Mouse (Mus musculus): ENCODE data around the gene Slc4a4. TPM values are rescaled to one million over a fixed set of nuclear protein-coding genes. Genes with fewer than 3 reads are reported as not detected.

Gene Slc4a4
- polyA plus RNA-seq, 1 experiment from 2014 or later = 7.3 TPM

DNA sequence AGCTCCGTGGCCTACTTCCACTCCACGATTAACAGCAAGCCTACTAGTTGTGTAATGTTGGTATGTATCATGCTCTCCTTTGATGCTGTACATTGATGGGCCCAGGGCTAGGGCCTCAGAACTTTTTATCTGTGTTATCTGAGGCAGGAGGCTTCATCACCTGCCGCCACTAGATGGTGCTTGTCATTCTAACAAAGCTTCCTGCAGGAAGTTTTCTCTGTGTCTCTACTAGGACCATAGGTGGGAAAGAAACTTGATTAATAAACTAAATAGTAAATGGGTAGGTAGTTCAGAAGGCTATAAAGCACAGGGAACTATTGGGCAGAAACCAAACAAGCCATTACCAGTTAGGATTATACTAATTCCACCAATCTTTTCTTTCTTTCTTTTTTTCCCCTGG lies 2.5 kb upstream of the Slc4a4 start:
- no peaks in the 10 kb centered on the region for H3K27me3 ChIP-seq (ENCODE audit: control insufficient read depth, insufficient read depth, low read length)
- H3K4me3 ChIP-seq (ENCODE audit: control insufficient read depth in 1 of 2, insufficient read depth in 1 of 2, low read depth in 1 of 2, low read length in 2 of 2) = no peak overlapping the region
- peaks cover 3 to 17% of the 10 kb centered on the region in 2 experiments for H3K4me1 ChIP-seq (ENCODE audit: control insufficient read depth in 2 of 2, insufficient read depth in 2 of 2, low read length in 2 of 2)
- H3K9ac ChIP-seq (ENCODE audit: low read length) = no peak overlapping the region
- no peak for ATAC-seq (ENCODE audit: insufficient number of reproducible peaks, insufficient read depth, low FRiP score, low read depth)
- H3K4me2 ChIP-seq (ENCODE audit: low read length) = no peak overlapping the region
- no peak overlapping the region for H3K27ac ChIP-seq (replicated peaks in 1 of 2; ENCODE audit: control insufficient read depth in 1 of 2, insufficient read depth in 1 of 2, low read depth in 2 of 2, low read length in 2 of 2)
- H3K9me3 ChIP-seq (ENCODE audit: control insufficient read depth, low read length) = no peaks in the 10 kb centered on the region
- 23% methylated on average over 3 of the region's 3 CpGs for WGBS
- no peaks in the 10 kb centered on the region for H3K36me3 ChIP-seq (ENCODE audit: control insufficient read depth, insufficient read depth, low read length)

DNA sequence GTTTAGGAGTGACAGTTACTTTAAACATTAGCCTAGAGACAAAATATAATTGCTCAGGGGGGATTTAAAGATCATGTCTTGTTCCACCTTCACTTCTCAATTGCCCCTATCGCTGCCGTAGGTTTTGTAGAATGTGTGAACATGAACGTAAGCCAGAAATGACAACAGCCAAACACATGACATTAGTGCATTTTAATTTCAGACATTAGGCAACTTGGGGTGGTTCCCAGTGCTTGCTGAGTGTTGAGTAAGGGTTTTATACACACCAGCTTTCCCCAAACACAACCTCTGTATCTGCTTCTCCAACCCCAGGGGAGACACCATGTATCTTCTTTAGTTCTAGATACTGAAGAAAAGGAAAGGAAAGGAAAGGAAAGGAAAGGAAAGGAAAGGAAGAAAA lies 1.1 kb upstream of the Slc4a4 start:
- Histone ChIP-seq H3K27me3 (ENCODE audit: control insufficient read depth, insufficient read depth, low read length) (no peaks in the 10 kb centered on the region), H3K27ac (replicated peaks in 1 of 2; ENCODE audit: control insufficient read depth in 1 of 2, insufficient read depth in 1 of 2, low read depth in 2 of 2, low read length in 2 of 2) (no peak overlapping the region), H3K9ac (ENCODE audit: low read length) (no peak overlapping the region), H3K4me1 (ENCODE audit: control insufficient read depth in 2 of 2, insufficient read depth in 2 of 2, low read length in 2 of 2) (peaks cover 3 to 21% of the 10 kb centered on the region in 2 experiments), H3K4me2 (ENCODE audit: low read length) (no peak overlapping the region), H3K9me3 (ENCODE audit: control insufficient read depth, low read length) (no peaks in the 10 kb centered on the region), H3K36me3 (ENCODE audit: control insufficient read depth, insufficient read depth, low read length) (no peaks in the 10 kb centered on the region), H3K4me3 (ENCODE audit: control insufficient read depth in 1 of 2, insufficient read depth in 1 of 2, low read depth in 1 of 2, low read length in 2 of 2) (no peak overlapping the region)
- no peak for ATAC-seq (ENCODE audit: insufficient number of reproducible peaks, insufficient read depth, low FRiP score, low read depth)
- 45% methylated on average over 3 of the region's 3 CpGs for WGBS

DNA sequence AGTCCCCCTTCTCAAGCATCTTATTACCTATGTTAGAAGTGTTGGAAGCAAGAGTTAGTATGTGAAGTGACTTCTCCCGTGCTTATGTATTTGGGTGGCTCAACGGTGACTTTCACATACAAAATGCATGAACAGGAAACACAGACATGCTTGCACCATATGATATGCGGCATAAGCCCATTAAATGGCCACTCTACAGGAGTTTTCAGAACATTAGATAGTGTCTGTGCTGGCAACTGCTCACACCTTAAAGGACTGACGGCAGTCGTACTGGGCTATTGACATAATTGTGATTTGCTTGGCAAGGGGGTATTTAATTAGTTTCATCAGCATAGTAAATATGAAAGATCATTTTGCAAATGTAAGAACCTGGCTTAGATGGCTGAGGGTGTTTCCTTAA lies 674 bp upstream of the Slc4a4 start:
- H3K4me2 ChIP-seq (ENCODE audit: low read length) = peak overlapping the region; percentile 85
- peak overlapping the region; percentile 85 to 91; a peak in 3 of 4 replicates for H3K4me3 ChIP-seq (ENCODE audit: control insufficient read depth in 1 of 2, insufficient read depth in 1 of 2, low read depth in 1 of 2, low read length in 2 of 2)
- peaks cover 3 to 21% of the 10 kb centered on the region in 2 experiments for H3K4me1 ChIP-seq (ENCODE audit: control insufficient read depth in 2 of 2, insufficient read depth in 2 of 2, low read length in 2 of 2)
- H3K27me3 ChIP-seq (ENCODE audit: control insufficient read depth, insufficient read depth, low read length) = no peaks in the 10 kb centered on the region
- peak overlapping the region; percentile 88 for H3K9ac ChIP-seq (ENCODE audit: low read length)
- no peaks in the 10 kb centered on the region for H3K36me3 ChIP-seq (ENCODE audit: control insufficient read depth, insufficient read depth, low read length)
- H3K27ac ChIP-seq (replicated peaks in 1 of 2; ENCODE audit: control insufficient read depth in 1 of 2, insufficient read depth in 1 of 2, low read depth in 2 of 2, low read length in 2 of 2) = no peak overlapping the region
- ATAC-seq (ENCODE audit: insufficient number of reproducible peaks, insufficient read depth, low FRiP score, low read depth) = no peak
- WGBS = 48% methylated on average over 5 of the region's 5 CpGs
- no peaks in the 10 kb centered on the region for H3K9me3 ChIP-seq (ENCODE audit: control insufficient read depth, low read length)

DNA sequence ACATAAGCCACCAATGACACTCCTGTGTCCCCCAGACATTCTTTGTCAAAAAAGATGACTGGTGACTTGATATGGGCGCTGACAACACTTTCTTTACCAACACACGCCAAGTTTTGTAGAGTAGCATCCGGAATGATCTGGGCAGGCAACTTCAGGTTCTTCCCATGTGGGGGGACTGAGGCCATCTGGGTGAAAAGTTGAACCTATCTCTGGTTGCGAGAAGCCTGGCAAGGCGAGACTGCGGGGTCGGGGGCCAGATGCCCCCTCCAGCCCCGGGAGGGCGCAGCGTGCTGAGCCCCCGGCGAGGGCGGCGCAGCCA lies 310 bp upstream of the Slc4a4 start:
- peak overlapping the region; percentile 85 for H3K4me2 ChIP-seq (ENCODE audit: low read length)

DNA sequence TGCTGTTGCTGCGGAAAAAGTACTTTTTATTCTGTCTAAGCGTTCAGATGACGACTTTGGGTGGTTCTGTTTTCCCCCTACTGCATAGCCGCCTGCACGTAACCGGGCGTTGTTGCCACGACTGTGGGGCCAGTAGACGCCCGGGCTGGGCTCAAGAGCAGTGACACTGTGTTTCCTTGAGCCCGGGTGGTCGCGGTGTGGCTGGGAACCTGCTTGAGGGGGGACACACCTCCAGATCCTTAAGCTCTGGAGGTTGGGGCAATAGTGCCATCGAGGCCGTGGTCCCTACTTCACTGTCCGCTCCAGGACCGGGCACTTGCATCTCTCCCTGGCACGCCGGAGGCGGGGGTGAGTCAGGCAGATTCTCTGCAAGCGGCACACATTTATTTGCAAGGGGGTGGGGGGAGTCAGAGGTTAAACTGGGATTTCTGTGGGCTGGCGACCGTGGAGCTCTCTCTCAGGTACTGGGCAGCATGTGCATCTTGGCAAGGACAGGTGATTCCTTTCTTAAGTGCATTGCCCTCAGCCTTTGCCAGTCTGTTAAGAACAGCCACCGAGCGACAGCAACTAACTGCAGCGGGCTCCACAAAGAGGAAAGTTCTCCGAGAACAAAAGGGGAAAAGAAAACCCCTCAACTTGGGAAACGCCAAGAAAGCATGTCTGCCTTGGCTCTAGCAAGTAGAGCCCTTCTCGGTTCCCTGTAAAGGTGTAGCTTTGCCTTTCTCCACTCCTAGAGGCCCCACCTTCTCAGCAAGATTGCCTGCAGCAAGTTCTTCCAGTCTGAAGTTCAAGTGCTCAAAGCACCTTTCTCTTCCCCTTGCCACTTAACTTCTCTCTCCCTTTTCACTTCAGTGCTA lies 1.2 kb downstream of the Slc4a4 start:
- Histone ChIP-seq H3K36me3 (ENCODE audit: control insufficient read depth, insufficient read depth, low read length) (no peaks in the 10 kb centered on the region), H3K9ac (ENCODE audit: low read length) (peak overlapping the region; percentile 88), H3K4me1 (ENCODE audit: control insufficient read depth in 2 of 2, insufficient read depth in 2 of 2, low read length in 2 of 2) (peaks cover 3 to 21% of the 10 kb centered on the region in 2 experiments), H3K4me3 (ENCODE audit: control insufficient read depth in 1 of 2, insufficient read depth in 1 of 2, low read depth in 1 of 2, low read length in 2 of 2) (peak overlapping the region; percentile 85 to 91), H3K27ac (replicated peaks in 1 of 2; ENCODE audit: control insufficient read depth in 1 of 2, insufficient read depth in 1 of 2, low read depth in 2 of 2, low read length in 2 of 2) (no peak overlapping the region), H3K9me3 (ENCODE audit: control insufficient read depth, low read length) (no peaks in the 10 kb centered on the region), H3K4me2 (ENCODE audit: low read length) (peak overlapping the region; percentile 85), H3K27me3 (ENCODE audit: control insufficient read depth, insufficient read depth, low read length) (no peaks in the 10 kb centered on the region)
- ATAC-seq (ENCODE audit: insufficient number of reproducible peaks, insufficient read depth, low FRiP score, low read depth) = 0 out of 2 replicates have a peak, but pooled peaks have one; percentile 26
- under 1% methylated on average over 29 of the region's 29 CpGs for WGBS

More for the DNA sequence above, 310 bp upstream of the Slc4a4 start:
- H3K4me1 ChIP-seq (ENCODE audit: control insufficient read depth in 2 of 2, insufficient read depth in 2 of 2, low read length in 2 of 2) = peaks cover 3 to 21% of the 10 kb centered on the region in 2 experiments
- no peaks in the 10 kb centered on the region for H3K36me3 ChIP-seq (ENCODE audit: control insufficient read depth, insufficient read depth, low read length)
- peak overlapping the region; percentile 85 to 91 for H3K4me3 ChIP-seq (ENCODE audit: control insufficient read depth in 1 of 2, insufficient read depth in 1 of 2, low read depth in 1 of 2, low read length in 2 of 2)
- ATAC-seq (ENCODE audit: insufficient number of reproducible peaks, insufficient read depth, low FRiP score, low read depth) = no peak
- no peaks in the 10 kb centered on the region for H3K27me3 ChIP-seq (ENCODE audit: control insufficient read depth, insufficient read depth, low read length)
- peak overlapping the region; percentile 88 for H3K9ac ChIP-seq (ENCODE audit: low read length)
- H3K9me3 ChIP-seq (ENCODE audit: control insufficient read depth, low read length) = no peaks in the 10 kb centered on the region
- 2% methylated on average over 14 of the region's 14 CpGs for WGBS
- H3K27ac ChIP-seq (replicated peaks in 1 of 2; ENCODE audit: control insufficient read depth in 1 of 2, insufficient read depth in 1 of 2, low read depth in 2 of 2, low read length in 2 of 2) = peak overlapping the region; percentile 44 to 66; a peak in 3 of 4 replicates

DNA sequence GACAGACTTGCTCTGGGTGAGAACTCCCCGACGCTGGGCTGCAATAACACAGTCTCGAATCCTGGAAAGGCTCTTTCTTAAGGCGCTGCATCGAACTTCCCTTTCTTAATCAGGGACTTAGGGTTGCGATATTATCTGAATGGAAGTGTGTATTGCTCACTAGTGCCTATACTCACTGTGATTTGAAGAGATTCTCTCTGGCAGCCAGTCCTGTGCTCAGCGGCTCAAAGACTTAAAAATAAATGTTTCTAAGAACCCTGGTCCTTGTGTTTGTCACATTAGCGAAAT lies 1.7 kb downstream of the Slc4a4 start:
- peak overlapping the region; percentile 85 for H3K4me2 ChIP-seq (ENCODE audit: low read length)
- H3K27me3 ChIP-seq (ENCODE audit: control insufficient read depth, insufficient read depth, low read length) = no peaks in the 10 kb centered on the region
- WGBS = 32% methylated on average over 8 of the region's 8 CpGs
- no peaks in the 10 kb centered on the region for H3K9me3 ChIP-seq (ENCODE audit: control insufficient read depth, low read length)
- no peak for ATAC-seq (ENCODE audit: insufficient number of reproducible peaks, insufficient read depth, low FRiP score, low read depth)
- H3K4me3 ChIP-seq (ENCODE audit: control insufficient read depth in 1 of 2, insufficient read depth in 1 of 2, low read depth in 1 of 2, low read length in 2 of 2) = peak overlapping the region; percentile 85 to 91
- H3K27ac ChIP-seq (replicated peaks in 1 of 2; ENCODE audit: control insufficient read depth in 1 of 2, insufficient read depth in 1 of 2, low read depth in 2 of 2, low read length in 2 of 2) = no peak overlapping the region
- no peaks in the 10 kb centered on the region for H3K36me3 ChIP-seq (ENCODE audit: control insufficient read depth, insufficient read depth, low read length)
- peaks cover 3 to 21% of the 10 kb centered on the region in 2 experiments for H3K4me1 ChIP-seq (ENCODE audit: control insufficient read depth in 2 of 2, insufficient read depth in 2 of 2, low read length in 2 of 2)
- peak overlapping the region; percentile 88 for H3K9ac ChIP-seq (ENCODE audit: low read length)

DNA sequence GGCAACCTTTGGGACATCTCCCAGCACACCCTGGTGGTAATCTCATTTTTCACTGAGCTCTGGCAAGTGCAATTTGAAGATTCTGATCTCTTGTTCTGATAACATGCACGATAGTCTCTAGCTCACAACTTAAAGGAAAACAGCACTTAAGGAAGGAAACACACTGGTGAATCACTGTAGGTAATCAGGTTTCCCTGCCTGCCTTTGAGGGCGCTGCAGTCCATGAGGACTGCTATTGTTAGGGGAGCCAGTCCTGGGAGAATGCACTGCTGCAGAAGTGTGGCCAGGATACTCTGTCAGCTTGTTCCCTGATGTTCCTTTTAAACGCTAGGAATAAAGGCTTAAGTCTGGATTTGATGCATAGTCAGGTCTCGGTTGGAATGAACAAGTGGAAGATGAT lies 2.7 kb downstream of the Slc4a4 start:
- H3K9me3 ChIP-seq (ENCODE audit: control insufficient read depth, low read length) = no peaks in the 10 kb centered on the region
- no peak overlapping the region for H3K9ac ChIP-seq (ENCODE audit: low read length)
- no peaks in the 10 kb centered on the region for H3K36me3 ChIP-seq (ENCODE audit: control insufficient read depth, insufficient read depth, low read length)
- H3K4me3 ChIP-seq (ENCODE audit: control insufficient read depth in 1 of 2, insufficient read depth in 1 of 2, low read depth in 1 of 2, low read length in 2 of 2) = no peak overlapping the region
- H3K27ac ChIP-seq (replicated peaks in 1 of 2; ENCODE audit: control insufficient read depth in 1 of 2, insufficient read depth in 1 of 2, low read depth in 2 of 2, low read length in 2 of 2) = no peak overlapping the region
- 16% methylated on average over 4 of the region's 4 CpGs for WGBS
- peak overlapping the region; percentile 85 for H3K4me2 ChIP-seq (ENCODE audit: low read length)
- no peaks in the 10 kb centered on the region for H3K27me3 ChIP-seq (ENCODE audit: control insufficient read depth, insufficient read depth, low read length)
- no peak for ATAC-seq (ENCODE audit: insufficient number of reproducible peaks, insufficient read depth, low FRiP score, low read depth)
- peaks cover 3 to 21% of the 10 kb centered on the region in 2 experiments for H3K4me1 ChIP-seq (ENCODE audit: control insufficient read depth in 2 of 2, insufficient read depth in 2 of 2, low read length in 2 of 2)

DNA sequence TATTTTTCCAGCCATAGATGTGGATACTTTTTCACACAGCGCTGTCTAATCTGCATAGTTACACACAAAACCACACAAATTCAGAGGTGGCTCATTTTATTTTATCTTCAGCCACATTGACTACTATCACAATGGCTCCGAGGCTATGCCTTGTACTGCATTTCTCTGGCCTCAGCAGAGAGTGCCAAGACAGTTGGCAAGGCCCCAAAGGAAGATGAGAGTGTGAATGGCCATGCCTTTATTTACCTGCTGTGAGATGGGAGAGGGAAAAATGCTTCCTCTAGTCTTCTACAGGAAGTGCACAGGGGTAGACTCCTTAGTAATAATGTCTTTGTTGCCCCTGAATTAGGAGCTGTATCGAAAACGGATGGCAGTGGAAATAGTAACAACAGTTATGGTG lies 3.5 kb downstream of the Slc4a4 start:
- peaks cover 3 to 21% of the 10 kb centered on the region in 2 experiments for H3K4me1 ChIP-seq (ENCODE audit: control insufficient read depth in 2 of 2, insufficient read depth in 2 of 2, low read length in 2 of 2)
- no peak overlapping the region for H3K27ac ChIP-seq (replicated peaks in 1 of 2; ENCODE audit: control insufficient read depth in 1 of 2, insufficient read depth in 1 of 2, low read depth in 2 of 2, low read length in 2 of 2)
- no peak overlapping the region for H3K9ac ChIP-seq (ENCODE audit: low read length)
- no peak for ATAC-seq (ENCODE audit: insufficient number of reproducible peaks, insufficient read depth, low FRiP score, low read depth)
- no peaks in the 10 kb centered on the region for H3K36me3 ChIP-seq (ENCODE audit: control insufficient read depth, insufficient read depth, low read length)
- H3K4me2 ChIP-seq (ENCODE audit: low read length) = no peak overlapping the region
- no peaks in the 10 kb centered on the region for H3K9me3 ChIP-seq (ENCODE audit: control insufficient read depth, low read length)
- 85% methylated on average over 4 of the region's 4 CpGs for WGBS
- H3K27me3 ChIP-seq (ENCODE audit: control insufficient read depth, insufficient read depth, low read length) = no peaks in the 10 kb centered on the region
- no peak overlapping the region for H3K4me3 ChIP-seq (ENCODE audit: control insufficient read depth in 1 of 2, insufficient read depth in 1 of 2, low read depth in 1 of 2, low read length in 2 of 2)
